8 mouse cellular contexts compared by ENCODE assay signal in genomic region chr15:97360842-97361770, GRCm38 (mm10).
A peak's percentile ranks its signal among the peaks of the same experiment; 100 is the strongest.
DNase-seq lines count a peak whose midpoint lies in the region; ATAC-seq and TF ChIP-seq lines count a peak whose summit lies in the region.

No protein-coding gene starts in this region.

- peak; percentile 36 to 54 for DNase-seq in CD8-positive naive resting alpha-beta T cell, adult 2 months (ENCODE audit: low read depth in 2 of 2, low spot score in 2 of 2)
- peak; percentile 71 for DNase-seq in T-cell, adult 2 months (ENCODE audit: low spot score)
- DNase-seq in liver, embryonic 14.5 days (ENCODE audit: low read depth in 3 of 3, low spot score in 3 of 3), result peak; percentile 64 to 70 (median 66)
- peak; percentile 50 to 53 for DNase-seq in spleen, adult 18-20 months
- no peak for DNase-seq in kidney, adult 2 months
- no peak for DNase-seq in testis, postnatal 10 days (ENCODE audit: low spot score)

- no peaks in the 10 kb centered on the region for H3K36me3 ChIP-seq in liver, embryonic 14.5 days (replicated peaks; ENCODE audit: control insufficient read depth, insufficient read depth, low read depth)
- no peaks in the 10 kb centered on the region for H3K36me3 ChIP-seq in kidney, adult 2 months (ENCODE audit: control insufficient read depth, insufficient read depth, low read length)
- H3K36me3 ChIP-seq in kidney, embryonic 14.5 days (ENCODE audit: control insufficient read depth, insufficient read depth, low read length), result no peaks in the 10 kb centered on the region
- no peaks in the 10 kb centered on the region for H3K36me3 ChIP-seq in forebrain, embryonic 12.5 days (replicated peaks)

- peak; percentile 87 for ATAC-seq in liver, embryonic 14.5 days (ENCODE audit: insufficient read depth)
- ATAC-seq in kidney, embryonic 14.5 days (ENCODE audit: low FRiP score, low TSS enrichment), result no peak; the same call in 1 of the 2 replicates
- no peak for ATAC-seq in forebrain, embryonic 12.5 days (ENCODE audit: low FRiP score)

- peak overlapping the region; percentile 65 to 92 for H3K4me3 ChIP-seq in liver, embryonic 14.5 days (ENCODE audit: insufficient read depth in 1 of 2, low read depth in 2 of 2, low read length in 2 of 2)
- H3K4me3 ChIP-seq in kidney, adult 2 months (ENCODE audit: insufficient read depth, low read depth, low read length), result no peak overlapping the region
- H3K4me3 ChIP-seq in kidney, embryonic 14.5 days (ENCODE audit: low read length), result no peak overlapping the region
- no peak overlapping the region for H3K4me3 ChIP-seq in forebrain, embryonic 12.5 days (replicated peaks)

- TF ChIP-seq CTCF in liver, embryonic 14.5 days (IDR thresholded peaks at IDR 0.05; ENCODE audit: low read depth), result peak; percentile 28; the same call in 1 of the 2 replicates
- no peak for TF ChIP-seq CTCF in kidney, adult 2 months (conservative IDR thresholded peaks at IDR 0.05; ENCODE audit: insufficient read depth, insufficient read length, low read depth, low read length)

- 0 out of 2 replicates have a peak, but pooled peaks have one; percentile 7 for TF ChIP-seq EP300 in liver, embryonic 14.5 days (IDR thresholded peaks at IDR 0.05; ENCODE audit: low read depth)

- H3K9me3 ChIP-seq in liver, embryonic 14.5 days (ENCODE audit: control insufficient read depth, low read length), result no peaks in the 10 kb centered on the region
- H3K9me3 ChIP-seq in kidney, embryonic 14.5 days (ENCODE audit: control insufficient read depth, low read length), result no peaks in the 10 kb centered on the region
- no peaks in the 10 kb centered on the region for H3K9me3 ChIP-seq in forebrain, embryonic 12.5 days

- H3K27me3 ChIP-seq in liver, embryonic 14.5 days (ENCODE audit: control insufficient read depth, insufficient read depth, low read length), result no peaks in the 10 kb centered on the region; the same call in 1 of the 2 replicates
- no peaks in the 10 kb centered on the region for H3K27me3 ChIP-seq in kidney, adult 2 months (replicated peaks; ENCODE audit: control insufficient read depth, insufficient read depth, low read length)
- no peaks in the 10 kb centered on the region for H3K27me3 ChIP-seq in kidney, embryonic 14.5 days (ENCODE audit: control insufficient read depth, insufficient read depth, low read length)
- no peaks in the 10 kb centered on the region for H3K27me3 ChIP-seq in forebrain, embryonic 12.5 days

- H3K9ac ChIP-seq in liver, embryonic 14.5 days (replicated peaks), result peak overlapping the region; percentile 89
- H3K9ac ChIP-seq in kidney, embryonic 14.5 days (ENCODE audit: low read depth, low read length), result no peak overlapping the region
- no peak overlapping the region for H3K9ac ChIP-seq in forebrain, embryonic 12.5 days

- no peak for TF ChIP-seq POLR2A in kidney, adult 2 months (IDR thresholded peaks at IDR 0.05; ENCODE audit: low read depth, low read length)

- WGBS in liver, embryonic 14.5 days (ENCODE audit: insufficient replicate concordance), result 19% methylated on average over 23 of the region's 23 CpGs
- WGBS in kidney, adult 2 months, result 85% methylated on average over 23 of the region's 23 CpGs
- 85% methylated on average over 23 of the region's 23 CpGs for WGBS in kidney, embryonic 14.5 days
- 86% methylated on average over 23 of the region's 23 CpGs for WGBS in forebrain, embryonic 12.5 days

- H3K4me2 ChIP-seq in liver, embryonic 14.5 days (ENCODE audit: low read depth), result peak overlapping the region; percentile 94
- H3K4me2 ChIP-seq in kidney, embryonic 14.5 days (replicated peaks; ENCODE audit: low read depth, low read length), result no peak overlapping the region
- no peak overlapping the region for H3K4me2 ChIP-seq in forebrain, embryonic 12.5 days

- H3K4me1 ChIP-seq in liver, embryonic 14.5 days (replicated peaks; ENCODE audit: control insufficient read depth in 2 of 2, insufficient read depth in 2 of 2, low read length in 1 of 2), result peaks cover 24 to 36% of the 10 kb centered on the region in 2 experiments
- no peaks in the 10 kb centered on the region for H3K4me1 ChIP-seq in kidney, adult 2 months (ENCODE audit: control insufficient read depth, insufficient read depth, low read length)
- H3K4me1 ChIP-seq in kidney, embryonic 14.5 days (ENCODE audit: control insufficient read depth, insufficient read depth, low read length), result no peaks in the 10 kb centered on the region
- no peaks in the 10 kb centered on the region for H3K4me1 ChIP-seq in forebrain, embryonic 12.5 days

- peak overlapping the region; percentile 89 for H3K27ac ChIP-seq in liver, embryonic 14.5 days
- no peak overlapping the region for H3K27ac ChIP-seq in kidney, adult 2 months (ENCODE audit: insufficient read depth, low read depth, low read length)
- no peak overlapping the region for H3K27ac ChIP-seq in kidney, embryonic 14.5 days (ENCODE audit: low read depth, low read length)
- H3K27ac ChIP-seq in forebrain, embryonic 12.5 days, result no peak overlapping the region

Comparison
In these comparisons a context has a peak if more than half of its experiments do, and no peak if none do; other contexts are left out.
1. DNase-seq: peak in CD8-positive naive resting alpha-beta T cell, adult 2 months (2 of 2), T-cell, adult 2 months (single experiment), liver, embryonic 14.5 days (3 of 3) and spleen, adult 18-20 months (2 of 2); none in kidney, adult 2 months (single experiment) and testis, postnatal 10 days (single experiment).
2. H3K4me3 ChIP-seq: peak in liver, embryonic 14.5 days (2 of 2); none in kidney, adult 2 months (single experiment), kidney, embryonic 14.5 days (single experiment) and forebrain, embryonic 12.5 days (single experiment).